Mouse (Mus musculus): Measurements from ENCODE around the gene Rpl19.
A peak's percentile ranks its signal among the peaks of the same experiment; 100 is the strongest.

Rpl19 gene

DNA sequence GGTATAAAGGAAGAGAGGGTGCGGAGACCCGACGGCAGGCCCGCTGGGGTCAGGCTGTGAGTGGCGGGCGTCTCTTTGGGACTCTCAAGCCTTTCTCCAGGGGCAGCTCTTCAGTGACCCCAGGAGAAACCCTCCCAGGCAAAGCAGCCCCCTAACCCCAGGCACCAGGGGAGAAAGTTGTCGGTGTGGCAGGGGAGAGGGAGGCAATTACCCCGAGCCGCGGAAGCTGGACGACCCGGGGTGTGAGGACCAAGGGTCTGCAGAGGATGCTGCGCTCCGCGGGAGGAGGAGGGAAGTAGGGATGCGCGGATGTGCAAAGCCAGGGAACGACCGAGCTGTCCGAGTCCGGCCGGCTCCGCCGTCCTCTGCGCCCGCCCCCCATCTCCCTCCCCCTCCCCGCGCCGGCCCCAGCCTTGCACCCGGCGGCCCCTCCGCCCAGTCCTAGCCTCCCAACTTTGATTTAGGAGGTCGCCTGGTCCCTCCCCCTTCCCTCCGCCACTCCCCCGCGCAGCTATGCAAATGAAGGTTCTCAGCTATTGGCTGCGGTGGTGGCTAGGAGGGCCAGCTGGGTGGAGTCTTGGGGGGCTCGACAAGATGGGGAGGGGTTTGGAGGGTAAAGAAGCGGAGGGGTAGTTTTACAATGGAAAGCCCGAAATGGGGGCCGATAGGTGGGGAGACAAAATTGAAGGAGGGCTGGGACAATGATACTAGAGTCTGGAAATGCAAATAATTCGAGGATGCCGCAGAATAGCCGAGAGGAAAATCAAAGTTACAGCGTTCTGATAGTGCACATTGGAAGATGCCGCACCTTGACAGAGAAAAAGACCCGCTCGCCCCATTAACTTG lies 26.7 kb downstream of the Rpl19 start, which contains the start of gene Stac2:
Gene Stac2 (minus strand): TSS at position 474 of the 846 bp plus-strand sequence.
- DNase-seq (ENCODE audit: low spot score): peak; percentile 74

GRCm38 (mm10) chr11:98057466-98057865 lies 31.0 kb downstream of the Rpl19 start:
- DNase-seq (ENCODE audit: low spot score): peak; percentile 21

- no peak for DNase-seq (ENCODE audit: low spot score)
Observed at GRCm38 (mm10) chr11:98057998-98058397, 31.5 kb downstream of the Rpl19 start.

DNA sequence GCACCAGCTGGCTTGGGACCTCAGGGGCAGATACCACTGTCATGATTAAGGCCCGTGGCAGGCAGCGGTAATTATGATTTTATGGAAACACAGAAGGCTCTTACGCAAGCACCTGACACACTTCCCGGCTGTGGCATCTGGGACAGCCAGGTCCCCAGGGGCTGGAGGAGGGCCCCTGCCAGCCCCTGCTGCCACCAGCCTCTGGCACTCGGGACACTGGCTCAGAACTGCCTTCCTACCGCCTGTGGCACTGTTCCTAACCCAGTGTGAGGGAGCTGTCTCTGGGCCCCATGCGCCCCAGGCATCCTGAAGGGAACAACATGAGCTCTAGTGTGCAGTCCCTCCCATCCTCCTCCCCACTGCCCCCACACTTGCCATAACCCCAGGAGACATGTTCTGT lies 33.2 kb downstream of the Rpl19 start:
- DNase-seq (ENCODE audit: low spot score): no peak

DNA sequence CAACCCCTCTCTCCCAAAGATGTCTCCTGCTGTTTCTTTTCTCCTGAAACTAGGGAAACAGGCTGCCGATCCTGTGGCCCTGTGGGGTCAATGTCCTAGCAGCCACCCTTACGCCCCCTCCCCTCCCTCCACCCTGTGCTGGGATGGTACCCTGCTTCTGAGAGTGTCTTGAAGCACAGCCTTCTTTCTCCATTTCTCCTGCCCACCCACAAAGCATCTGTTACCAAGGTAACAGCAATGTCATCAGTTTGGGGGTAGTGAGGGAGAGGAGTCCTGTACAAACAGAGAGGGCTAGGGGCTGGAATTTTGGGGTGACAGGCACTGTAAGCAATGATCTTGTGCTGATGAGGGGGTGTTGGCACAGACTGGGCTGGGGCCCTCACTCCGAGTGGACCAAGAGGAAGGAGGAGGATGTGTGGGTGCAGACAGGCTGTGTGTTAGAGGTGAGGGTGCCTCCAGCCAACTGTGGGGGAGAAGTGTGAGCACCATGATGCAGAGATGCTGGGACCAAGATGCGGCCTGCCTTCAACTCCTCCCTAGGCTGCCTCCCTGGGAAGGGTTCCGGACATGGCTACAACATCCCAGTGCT lies 33.7 kb downstream of the Rpl19 start:
- no peak for DNase-seq (ENCODE audit: low spot score)

DNA sequence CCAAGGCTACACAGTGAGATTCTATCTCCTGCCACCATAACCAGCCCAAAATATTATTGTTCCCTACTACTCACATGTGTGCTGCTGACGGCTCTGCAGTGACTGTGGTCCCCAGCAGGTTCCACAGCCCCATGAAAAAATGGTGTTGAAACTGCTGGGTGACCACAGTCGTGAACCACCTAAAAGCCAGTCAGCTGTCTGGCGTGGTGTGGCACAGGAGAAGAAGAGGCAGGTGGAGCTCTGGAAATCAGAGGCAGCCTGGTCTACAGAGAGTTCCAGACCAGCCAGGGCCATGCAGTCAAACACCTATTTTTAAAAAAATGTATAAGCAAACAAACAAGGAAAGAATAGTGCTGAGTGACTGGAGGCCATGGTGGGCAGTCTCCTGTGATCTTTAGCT lies 34.9 kb downstream of the Rpl19 start:
- DNase-seq (ENCODE audit: low spot score): no peak

DNA sequence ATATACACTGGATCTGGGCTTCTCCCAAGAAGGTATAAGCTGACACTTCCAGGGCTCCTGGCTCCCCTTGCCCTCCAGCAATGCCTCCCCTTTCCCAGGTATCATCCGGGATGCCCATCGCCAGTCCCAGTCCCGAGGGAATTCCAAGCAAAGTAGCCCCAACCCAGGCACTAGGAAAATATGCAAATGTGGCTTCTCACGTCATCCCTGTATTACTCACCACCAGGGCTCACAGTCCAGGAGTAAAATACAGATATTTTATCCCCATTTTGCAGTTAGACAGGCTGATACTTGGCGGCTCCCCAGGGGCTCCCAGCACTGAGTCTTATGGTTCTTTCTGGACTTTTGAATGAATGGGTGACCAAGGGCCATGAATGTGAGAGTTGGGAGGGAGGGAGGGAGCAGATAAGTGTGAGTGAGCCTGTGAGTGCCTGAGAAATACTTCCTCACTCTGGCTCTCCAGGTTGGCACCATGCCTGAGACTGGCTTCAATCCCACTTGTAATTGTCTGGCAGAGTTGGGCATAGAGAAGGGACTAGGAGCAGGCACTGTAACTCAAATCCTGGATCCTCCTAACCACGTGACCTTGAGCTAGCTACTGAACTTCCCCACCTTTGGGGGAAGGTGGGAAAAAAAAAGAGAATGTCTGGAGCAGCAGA lies 35.5 kb downstream of the Rpl19 start:
- DNase-seq (ENCODE audit: low spot score): peak; percentile 43

- no peak for DNase-seq (ENCODE audit: low spot score)
Observed at GRCm38 (mm10) chr11:98066201-98066600, 39.7 kb downstream of the Rpl19 start.

GRCm38 (mm10) chr11:98067255-98067654 lies 40.7 kb downstream of the Rpl19 start:
- DNase-seq (ENCODE audit: low spot score): no peak

DNA sequence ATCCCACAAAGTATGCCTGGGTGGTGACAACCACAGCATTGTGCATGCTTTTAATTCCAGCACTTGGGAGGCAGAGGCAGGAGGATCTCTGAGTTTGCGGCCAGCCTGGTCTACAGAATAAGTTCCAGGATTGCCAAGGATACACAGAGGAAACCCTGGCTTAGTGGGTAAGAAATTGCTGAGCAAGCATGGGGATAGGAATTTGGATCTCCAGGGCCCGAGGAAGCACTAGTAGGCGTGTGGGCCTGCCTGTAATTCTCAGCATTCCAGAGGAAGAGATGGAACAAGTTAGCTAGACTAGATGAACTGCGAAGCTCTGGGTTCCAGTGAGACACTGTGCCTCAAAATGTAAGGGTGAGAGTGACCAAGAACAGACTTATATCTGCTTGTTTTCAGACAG lies 46.9 kb downstream of the Rpl19 start:
- DNase-seq (ENCODE audit: low spot score): no peak

- peak; percentile 88 for DNase-seq (ENCODE audit: low spot score)
Observed at GRCm38 (mm10) chr11:98075195-98075808, 48.8 kb downstream of the Rpl19 start.

DNA sequence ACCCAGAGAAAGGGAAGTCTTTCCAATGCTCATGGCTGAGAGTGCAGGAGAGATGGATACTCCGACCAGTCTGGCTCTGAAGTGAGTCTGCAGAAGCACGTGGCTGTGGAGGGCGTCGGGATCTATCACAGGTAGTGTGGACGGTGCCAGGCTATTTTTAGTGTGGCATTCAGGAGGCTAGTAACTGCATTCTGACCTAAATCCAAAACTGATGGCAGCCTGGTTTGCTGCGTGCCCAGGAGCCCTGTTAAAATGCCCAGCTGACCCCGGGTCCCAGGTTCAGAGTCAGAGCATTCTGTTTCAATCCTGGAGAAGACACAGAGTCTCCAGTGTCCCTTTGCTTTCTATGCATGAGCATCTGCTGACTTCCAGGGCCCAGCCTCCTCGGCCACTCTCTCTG lies 50.6 kb downstream of the Rpl19 start:
- DNase-seq (ENCODE audit: low spot score): no peak
